Mouse (Mus musculus): ENCODE data around the gene Pcnx2.

Gene Pcnx2

GRCm38 (mm10) chr8:125716613-125717012 lies 181.5 kb downstream of the Pcnx2 start:
- no peak for DNase-seq (ENCODE audit: low read depth, low spot score)

GRCm38 (mm10) chr8:125716211-125716610 lies 181.9 kb downstream of the Pcnx2 start:
- DNase-seq (ENCODE audit: low read depth, low spot score) = no peak

GRCm38 (mm10) chr8:125711514-125711913 lies 186.6 kb downstream of the Pcnx2 start:
- no peak for DNase-seq (ENCODE audit: low read depth, low spot score)

GRCm38 (mm10) chr8:125709171-125709570 lies 188.9 kb downstream of the Pcnx2 start:
- DNase-seq (ENCODE audit: low read depth, low spot score) = no peak

- no peak for DNase-seq (ENCODE audit: low read depth, low spot score)
Observed at GRCm38 (mm10) chr8:125705816-125706215, 192.3 kb downstream of the Pcnx2 start.

- DNase-seq (ENCODE audit: low read depth, low spot score) = no peak
Observed at GRCm38 (mm10) chr8:125704434-125704833, 193.7 kb downstream of the Pcnx2 start.

GRCm38 (mm10) chr8:125702868-125703473 lies 195.1 kb downstream of the Pcnx2 start:
- no peak for DNase-seq (ENCODE audit: low read depth, low spot score)

Data from retina, adult 2 months (tissue).